Mouse (Mus musculus): Measurements from ENCODE around the gene Rbmxl1. TPM values are rescaled to one million over a fixed set of nuclear protein-coding genes. Genes with fewer than 3 reads are reported as not detected.
"Not testable (repeated sequence)": the region's sequence is repeated elsewhere in the genome, so short reads cannot be mapped to it uniquely, and the experiment has no call there.

Rbmxl1 gene
- polyA plus RNA-seq, 1 experiment from 2014 or later, result 67.9 TPM

- ATAC-seq (no peak), DNase-seq (ENCODE audit: low spot score) (no peak)
- WGBS, result 63% methylated on average over 2 of the region's 2 CpGs
- no peaks in the 10 kb centered on the region for H3K4me1 ChIP-seq (ENCODE audit: insufficient read depth, low read depth, low read length)
- H3K27me3 ChIP-seq (replicated peaks; ENCODE audit: insufficient read depth, low read length), result no peaks in the 10 kb centered on the region
- no peak overlapping the region for H3K4me3 ChIP-seq (ENCODE audit: low read depth, low read length)
- no peaks in the 10 kb centered on the region for H3K36me3 ChIP-seq (ENCODE audit: insufficient read depth, low read length)
- no peak for TF ChIP-seq EP300 (IDR thresholded peaks at IDR 0.05)
- no peak for TF ChIP-seq CTCF (IDR thresholded peaks at IDR 0.05)
- no peak overlapping the region for H3K9ac ChIP-seq (replicated peaks; ENCODE audit: low read depth)
- H3K27ac ChIP-seq (ENCODE audit: low read length), result no peak overlapping the region
- H3K9me3 ChIP-seq (ENCODE audit: low read length), result no peaks in the 10 kb centered on the region
- no peak overlapping the region for H3K4me2 ChIP-seq (replicated peaks; ENCODE audit: low read depth, low read length)
Observed at GRCm38 (mm10) chr8:78544545-78544944, 35.8 kb upstream of the Rbmxl1 start.

- H3K27ac ChIP-seq (ENCODE audit: low read length), result no peak overlapping the region
- ATAC-seq (no peak), DNase-seq (ENCODE audit: low spot score) (no peak)
- H3K36me3 ChIP-seq (ENCODE audit: insufficient read depth, low read length), result no peaks in the 10 kb centered on the region
- H3K4me2 ChIP-seq (replicated peaks; ENCODE audit: low read depth, low read length), result no peak overlapping the region
- WGBS, result 27% methylated on average over 1 of the region's 1 CpGs
- H3K9ac ChIP-seq (replicated peaks; ENCODE audit: low read depth), result no peak overlapping the region
- no peak overlapping the region for H3K4me3 ChIP-seq (ENCODE audit: low read depth, low read length)
- no peak for TF ChIP-seq EP300 (IDR thresholded peaks at IDR 0.05)
- TF ChIP-seq CTCF (IDR thresholded peaks at IDR 0.05), result no peak
- no peaks in the 10 kb centered on the region for H3K9me3 ChIP-seq (ENCODE audit: low read length)
- no peaks in the 10 kb centered on the region for H3K27me3 ChIP-seq (replicated peaks; ENCODE audit: insufficient read depth, low read length)
- no peaks in the 10 kb centered on the region for H3K4me1 ChIP-seq (ENCODE audit: insufficient read depth, low read depth, low read length)
Observed at GRCm38 (mm10) chr8:78543621-78544020, 34.9 kb upstream of the Rbmxl1 start.

GRCm38 (mm10) chr8:78542670-78543069, 34.0 kb upstream of the Rbmxl1 start:
- not testable (repeated sequence) for H3K4me1 ChIP-seq (ENCODE audit: insufficient read depth, low read depth, low read length); H3K36me3 ChIP-seq (ENCODE audit: insufficient read depth, low read length)
- 88% methylated on average over 4 of the region's 6 CpGs for WGBS

GRCm38 (mm10) chr8:78537795-78538194, 29.1 kb upstream of the Rbmxl1 start:
- H3K4me2 ChIP-seq (replicated peaks; ENCODE audit: low read depth, low read length), result no peak overlapping the region
- no peak overlapping the region for H3K9ac ChIP-seq (replicated peaks; ENCODE audit: low read depth)
- no peaks in the 10 kb centered on the region for H3K27me3 ChIP-seq (replicated peaks; ENCODE audit: insufficient read depth, low read length)
- H3K4me1 ChIP-seq (ENCODE audit: insufficient read depth, low read depth, low read length), result no peaks in the 10 kb centered on the region
- WGBS, result 81% methylated on average over 3 of the region's 3 CpGs
- ATAC-seq, result no peak
- H3K4me3 ChIP-seq (ENCODE audit: low read depth, low read length), result no peak overlapping the region
- 0 out of 2 replicates have a peak, but pooled peaks cover 6% of the 10 kb centered on the region for H3K36me3 ChIP-seq (ENCODE audit: insufficient read depth, low read length)
- H3K9me3 ChIP-seq (ENCODE audit: low read length), result no peaks in the 10 kb centered on the region
- no peak overlapping the region for H3K27ac ChIP-seq (ENCODE audit: low read length)
- DNase-seq (ENCODE audit: low spot score), result no peak
- no peak for TF ChIP-seq CTCF (IDR thresholded peaks at IDR 0.05)
- TF ChIP-seq EP300 (IDR thresholded peaks at IDR 0.05), result no peak

More at GRCm38 (mm10) chr8:78542670-78543069, 34.0 kb upstream of the Rbmxl1 start:
- not testable (repeated sequence) for H3K4me3 ChIP-seq (ENCODE audit: low read depth, low read length); H3K9ac ChIP-seq (replicated peaks; ENCODE audit: low read depth); DNase-seq (ENCODE audit: low spot score); H3K27me3 ChIP-seq (replicated peaks; ENCODE audit: insufficient read depth, low read length); H3K9me3 ChIP-seq (ENCODE audit: low read length); H3K4me2 ChIP-seq (replicated peaks; ENCODE audit: low read depth, low read length); H3K27ac ChIP-seq (ENCODE audit: low read length); ATAC-seq

GRCm38 (mm10) chr8:78536716-78537115, 28.0 kb upstream of the Rbmxl1 start:
- Histone ChIP-seq H3K4me2 (replicated peaks; ENCODE audit: low read depth, low read length) (no peak overlapping the region), H3K4me1 (ENCODE audit: insufficient read depth, low read depth, low read length) (no peaks in the 10 kb centered on the region), H3K27ac (ENCODE audit: low read length) (no peak overlapping the region), H3K9me3 (ENCODE audit: low read length) (no peaks in the 10 kb centered on the region), H3K9ac (replicated peaks; ENCODE audit: low read depth) (no peak overlapping the region), H3K4me3 (ENCODE audit: low read depth, low read length) (no peak overlapping the region), H3K27me3 (replicated peaks; ENCODE audit: insufficient read depth, low read length) (no peaks in the 10 kb centered on the region), H3K36me3 (ENCODE audit: insufficient read depth, low read length) (0 out of 2 replicates have a peak, but pooled peaks cover 6% of the 10 kb centered on the region)
- TF ChIP-seq EP300 (IDR thresholded peaks at IDR 0.05) (no peak), CTCF (IDR thresholded peaks at IDR 0.05) (no peak)
- ATAC-seq (no peak), DNase-seq (ENCODE audit: low spot score) (no peak)
- 73% methylated on average over 5 of the region's 5 CpGs for WGBS

GRCm38 (mm10) chr8:78533981-78534380, 25.3 kb upstream of the Rbmxl1 start:
- no peaks in the 10 kb centered on the region for H3K27me3 ChIP-seq (replicated peaks; ENCODE audit: insufficient read depth, low read length)
- no peaks in the 10 kb centered on the region for H3K9me3 ChIP-seq (ENCODE audit: low read length)
- TF ChIP-seq EP300 (IDR thresholded peaks at IDR 0.05) (no peak), CTCF (IDR thresholded peaks at IDR 0.05) (no peak)
- 0 out of 2 replicates have a peak, but pooled peaks cover 14% of the 10 kb centered on the region for H3K36me3 ChIP-seq (ENCODE audit: insufficient read depth, low read length)
- H3K4me1 ChIP-seq (ENCODE audit: insufficient read depth, low read depth, low read length), result no peaks in the 10 kb centered on the region
- no peak overlapping the region for H3K4me3 ChIP-seq (ENCODE audit: low read depth, low read length)
- H3K27ac ChIP-seq (ENCODE audit: low read length), result no peak overlapping the region
- H3K4me2 ChIP-seq (replicated peaks; ENCODE audit: low read depth, low read length), result no peak overlapping the region
- DNase-seq (ENCODE audit: low spot score) (no peak), ATAC-seq (no peak)
- H3K9ac ChIP-seq (replicated peaks; ENCODE audit: low read depth), result no peak overlapping the region
- WGBS, result 79% methylated on average over 6 of the region's 6 CpGs

- H3K4me1 ChIP-seq (ENCODE audit: insufficient read depth, low read depth, low read length), result 0 out of 2 replicates have a peak, but pooled peaks cover 2% of the 10 kb centered on the region
Observed at GRCm38 (mm10) chr8:78515132-78515531, 6.4 kb upstream of the Rbmxl1 start.

More at GRCm38 (mm10) chr8:78515132-78515531, 6.4 kb upstream of the Rbmxl1 start:
- Histone ChIP-seq H3K9ac (replicated peaks; ENCODE audit: low read depth) (no peak overlapping the region), H3K4me3 (ENCODE audit: low read depth, low read length) (no peak overlapping the region), H3K36me3 (ENCODE audit: insufficient read depth, low read length) (no peaks in the 10 kb centered on the region), H3K27me3 (replicated peaks; ENCODE audit: insufficient read depth, low read length) (no peaks in the 10 kb centered on the region), H3K9me3 (ENCODE audit: low read length) (no peaks in the 10 kb centered on the region), H3K4me2 (replicated peaks; ENCODE audit: low read depth, low read length) (no peak overlapping the region), H3K27ac (ENCODE audit: low read length) (no peak overlapping the region)
- 89% methylated on average over 3 of the region's 3 CpGs for WGBS
- ATAC-seq (no peak), DNase-seq (ENCODE audit: low spot score) (no peak)
- no peak for TF ChIP-seq CTCF (IDR thresholded peaks at IDR 0.05)
